In genomic region chr12:53146460-53147050, GRCm38 (mm10) we compare ENCODE assay signal across 9 mouse cellular contexts.
DNase-seq lines count a peak whose midpoint lies in the region; ATAC-seq and TF ChIP-seq lines count a peak whose summit lies in the region.
"Had no signal": no experiment of that assay in that cellular context is flagged by ENCODE, and none has a peak within 500 bp of the region (broad histone marks: within the 10 kb centered on the region; RNA-seq: fewer than 3 reads in every experiment).

No protein-coding gene starts in this region.

- no peaks in the 10 kb centered on the region for H3K79me3 ChIP-seq in C2C12 (ENCODE audit: low read depth)

- H3K27ac ChIP-seq in heart, embryonic 11.5 days (ENCODE audit: low read depth, low read length), result no peak overlapping the region
- H3K27ac ChIP-seq: heart, adult 2 months had no signal

- 0 out of 2 replicates have a peak, but pooled peaks cover 3% of the 10 kb centered on the region for H3K36me3 ChIP-seq in heart, embryonic 11.5 days (ENCODE audit: control insufficient read depth, insufficient read depth, low read length)
- no peaks in the 10 kb centered on the region for H3K36me3 ChIP-seq in C2C12 (ENCODE audit: control insufficient read depth, insufficient read depth)

- no peak overlapping the region for H3ac ChIP-seq in C2C12 (ENCODE audit: control insufficient read depth, insufficient read length, low read depth)

- H3K9ac ChIP-seq in heart, embryonic 11.5 days (ENCODE audit: low read depth, low read length), result no peak overlapping the region

- peak overlapping the region; percentile 32; the same call in 1 of the 2 replicates for H3K4me2 ChIP-seq in heart, embryonic 11.5 days

- H3K4me1 ChIP-seq in heart, embryonic 11.5 days (ENCODE audit: control insufficient read depth, insufficient read depth, low read length), result no peaks in the 10 kb centered on the region

- intact Hi-C loops in heart, postnatal 36 days (cut with DNase I), result no loop called here

- no peak for TF ChIP-seq CTCF in C2C12 (IDR thresholded peaks at IDR 0.05; ENCODE audit: control insufficient read depth, insufficient read depth, insufficient read length)

- H3K79me2 ChIP-seq in C2C12 (ENCODE audit: control insufficient read depth, insufficient read depth), result no peaks in the 10 kb centered on the region

- ATAC-seq in heart, embryonic 11.5 days (replicated peaks; ENCODE audit: insufficient number of reproducible peaks, low FRiP score, low TSS enrichment), result no peak
- ATAC-seq in inflammation-experienced regulatory T-cells, adult 6 months, result no peak

- H3K9me3 ChIP-seq in heart, embryonic 11.5 days (replicated peaks; ENCODE audit: control insufficient read depth, low read length), result no peaks in the 10 kb centered on the region

- WGBS in heart, embryonic 11.5 days (ENCODE audit: insufficient replicate concordance), result 46% methylated on average over 11 of the region's 11 CpGs

- no peaks in the 10 kb centered on the region for H3K27me3 ChIP-seq in heart, embryonic 11.5 days (ENCODE audit: control insufficient read depth, insufficient read depth, low read length)
- no peaks in the 10 kb centered on the region for H3K27me3 ChIP-seq in C2C12 (ENCODE audit: control insufficient read depth, insufficient read depth, insufficient read length)

- DNase-seq in heart, postnatal 36 days, result no peak
- DNase-seq in brain, embryonic 18.5 days (ENCODE audit: low read depth, low spot score), result peak; percentile 34
- peak; percentile 12 for DNase-seq in layer of hippocampus, adult 9-10 months (ENCODE audit: low spot score)
- DNase-seq in lung, postnatal 25 days (ENCODE audit: low spot score), result no peak
- DNase-seq in natural killer cell, adult 2 months (ENCODE audit: low spot score in 2 of 2), result no peak

- no peak overlapping the region for H3K4me3 ChIP-seq in heart, embryonic 11.5 days (ENCODE audit: low read depth, low read length)
- H3K4me3 ChIP-seq in C2C12 (ENCODE audit: insufficient read depth, poor library complexity, severe bottlenecking), result no peak overlapping the region
- H3K4me3 ChIP-seq: heart, adult 2 months had no signal

TF ChIP-seq in C2C12, 6 proteins besides CTCF, POLR2A, EP300 and RAD21:
- peak; percentile 64 for TF ChIP-seq FOSL1 (IDR thresholded peaks at IDR 0.05; ENCODE audit: insufficient read depth, low read length, poor library complexity, severe bottlenecking)
- peak; percentile 72 for TF ChIP-seq MYOD1 (IDR thresholded peaks at IDR 0.05; ENCODE audit: control insufficient read depth, insufficient read length, low read depth)
- peak; percentile 18 for TF ChIP-seq USF1 (IDR thresholded peaks at IDR 0.05; ENCODE audit: low read depth)
- TF ChIP-seq MYOG (IDR thresholded peaks at IDR 0.05; ENCODE audit: control insufficient read depth, extremely low read depth, insufficient read length), result no peak
- peak; percentile 37 for TF ChIP-seq CEBPB (IDR thresholded peaks at IDR 0.05; ENCODE audit: low read depth)
- TF ChIP-seq MAX (IDR thresholded peaks at IDR 0.05), result peak; percentile 66

Comparison
In these comparisons a context has a peak if more than half of its experiments do, and no peak if none do; other contexts are left out.
1. DNase-seq: peak in brain, embryonic 18.5 days (single experiment) and layer of hippocampus, adult 9-10 months (single experiment); none in heart, postnatal 36 days (0 of 2), lung, postnatal 25 days (single experiment) and natural killer cell, adult 2 months (0 of 2).